Mouse (Mus musculus): ENCODE data around the gene Igf2bp3.

DNA sequence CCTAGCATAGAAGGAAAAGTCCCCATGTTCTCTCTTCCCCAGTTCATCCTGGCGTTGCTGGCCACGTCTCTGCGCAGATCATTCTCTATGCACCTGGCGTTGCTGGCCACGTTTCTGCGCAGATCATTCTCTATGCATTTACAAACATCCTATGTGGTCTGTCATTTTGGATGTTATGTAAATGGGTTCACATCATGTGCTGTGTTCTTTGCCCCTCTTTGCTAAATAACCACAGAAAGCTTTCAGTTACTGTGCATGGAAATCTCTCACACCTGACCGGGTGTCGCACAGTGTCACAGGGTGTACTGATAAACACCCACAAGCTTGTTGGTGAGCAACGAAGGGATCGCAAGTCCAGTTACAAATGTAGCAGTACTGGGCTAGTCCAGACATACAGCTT, 166.4 kb downstream of the Igf2bp3 start:
- no peak for TF ChIP-seq CTCF (IDR thresholded peaks at IDR 0.05; ENCODE audit: low read depth, low read length)
- no peak for TF ChIP-seq POLR2A (IDR thresholded peaks at IDR 0.05; ENCODE audit: insufficient read depth, low read length)
